Mouse (Mus musculus) Patski (cell line): Measurements from ENCODE around the gene Zfp706. TPM values are rescaled to one million over a fixed set of nuclear protein-coding genes. Genes with fewer than 3 reads are reported as not detected.

Experiments used
- ATAC-seq: fragments of 100-300 bp; one replicate; pipeline ENCODE4 v1.8.0; 2021
- CTCF ChIA-PET: fragments of 350-600 bp; sonication (Branson Sonifier 250); formaldehyde crosslinking; loops from one replicate; lab custom pipeline; 2022; ENCODE audit warnings: inconsistent platforms; lab: Charles Lee
- POLR2A ChIA-PET: fragments of 350-600 bp; sonication (Branson Sonifier 250); formaldehyde crosslinking; loops from one replicate; lab custom pipeline; 2022; ENCODE audit warnings: antibody characterized with exemption, inconsistent platforms; lab: Charles Lee
- DNase-seq: peaks from one replicate; pipeline ENCODE4 v3.0.0-alpha.2; 2011; ENCODE audit warnings: low read depth, low spot score
- H3K27me3 ChIP-seq: fragments of 371-371 bp; one replicate; pipeline ENCODE4 v1.5.1; 2021
- CTCF ChIP-seq: fragments of 100-300 bp; IDR thresholded peaks from one replicate; pipeline ENCODE4 v1.5.1; 2021
- in situ Hi-C: fragments of 300-500 bp; cut with MboI; formaldehyde crosslinking; loops from 3 replicates; pipeline ENCODE4 v1.11.1; 2018; ENCODE audit warnings: low pct_unique_long_range_greater_than_20kb, mixed read lengths
- polyA plus RNA-seq: library from polyadenylated mRNA; unstranded; gene quantifications from one replicate; pipeline ENCODE4 v1.2.3, GENCODE M21; 2021

Zfp706 gene
- polyA plus RNA-seq = 267 TPM

GRCm38 (mm10) chr15:37007233-37007958 is at the start of gene Zfp706:
Zfp706 (minus strand) TSS chr15:37007773.
- no peaks in the 10 kb centered on the region for H3K27me3 ChIP-seq
- ChIA-PET POLR2A (interaction anchor here (0.9 to 2.5 kb wide), 5 partner anchors 86 to 246 kb away, joined by 3 to 10 read pairs (median 5); no protein-coding TSS in a partner anchor), CTCF (interaction anchor here (1.5 to 2.6 kb wide), 3 partner anchors 26 to 224 kb away, joined by 4 to 8 read pairs (median 6); no protein-coding TSS in a partner anchor)
- in situ Hi-C loops = loop anchor here (5.0 kb wide), 1 partner anchor 225 kb away; no protein-coding TSS in a partner anchor
- DNase-seq = peak; percentile 53
- TF ChIP-seq CTCF = no peak
- peak; percentile 95 for ATAC-seq

DNA sequence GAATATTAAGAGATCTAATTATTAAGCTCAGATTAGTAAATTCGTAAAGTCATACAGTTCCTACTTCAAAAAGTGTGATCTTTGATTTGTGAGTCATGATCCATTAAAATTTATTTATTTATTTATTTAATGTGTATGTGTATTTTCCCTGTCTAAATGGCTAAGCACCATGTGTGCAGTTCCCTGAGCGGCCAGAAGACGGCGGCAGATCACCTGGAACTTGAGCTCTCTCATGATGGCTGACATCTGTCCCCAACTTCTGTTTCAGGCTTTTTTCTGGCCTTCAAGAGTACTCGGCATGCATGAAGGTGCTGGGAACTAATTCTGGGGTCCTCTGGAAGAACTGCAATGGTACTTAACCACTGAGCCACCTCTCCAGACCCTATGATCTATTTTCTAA is 47.0 kb upstream of the Zfp706 start:
- ATAC-seq (no peak), DNase-seq (no peak)
- in situ Hi-C loops = no loop called here
- no peak for TF ChIP-seq CTCF
- POLR2A ChIA-PET = no interaction called here
- no peaks in the 10 kb centered on the region for H3K27me3 ChIP-seq
- CTCF ChIA-PET = no interaction called here

GRCm38 (mm10) chr15:37053085-37053762 is 45.7 kb upstream of the Zfp706 start:
- no peak for TF ChIP-seq CTCF
- ChIA-PET CTCF (no interaction called here), POLR2A (no interaction called here)
- no peaks in the 10 kb centered on the region for H3K27me3 ChIP-seq
- ATAC-seq (no peak), DNase-seq (no peak)
- in situ Hi-C loops = no loop called here

DNA sequence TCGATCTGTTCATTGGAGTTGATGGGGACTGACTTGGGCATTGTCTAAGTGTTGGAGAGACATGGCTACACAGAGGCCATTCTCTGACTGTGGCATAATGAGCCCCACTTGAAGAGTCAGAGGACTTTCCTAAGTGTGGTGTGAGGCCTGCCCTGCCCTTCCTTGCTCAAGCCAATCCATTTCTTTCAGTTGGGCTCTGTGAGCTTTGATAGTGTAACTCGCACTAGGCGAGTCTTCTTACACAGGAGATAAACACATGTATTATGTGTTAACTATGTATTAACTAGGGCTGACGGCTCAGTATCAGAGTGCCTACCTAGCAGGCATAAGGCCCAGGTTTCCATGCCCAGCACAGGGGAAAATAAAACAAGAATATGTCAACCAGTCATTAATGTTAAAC is 39.8 kb upstream of the Zfp706 start:
- ChIA-PET CTCF (interaction anchor here (0.7 kb wide), 1 partner anchor 66 kb away, joined by 3 read pairs; no protein-coding TSS in a partner anchor), POLR2A (no interaction called here)
- no peak for TF ChIP-seq CTCF
- in situ Hi-C loops = no loop called here
- no peak for ATAC-seq
- no peaks in the 10 kb centered on the region for H3K27me3 ChIP-seq
- DNase-seq = no peak

DNA sequence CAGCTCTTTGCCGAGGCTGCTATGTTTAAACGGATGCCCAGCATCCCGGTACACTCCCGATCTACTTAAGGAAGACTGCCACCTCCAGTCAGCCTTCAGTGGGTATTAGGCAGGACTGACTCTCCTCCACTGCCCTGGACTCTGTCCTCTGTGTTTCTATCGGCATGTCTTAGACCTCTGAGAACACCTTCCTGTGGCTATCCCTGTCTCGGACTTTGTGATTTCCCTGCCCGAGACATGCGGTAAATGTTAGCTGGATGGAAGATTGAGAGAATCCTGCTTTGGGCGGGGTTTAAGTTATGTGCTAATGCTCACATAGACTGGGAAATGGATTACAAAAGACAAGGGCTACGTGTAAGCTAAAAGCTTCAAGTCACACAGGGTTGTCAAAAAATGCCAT is 39.0 kb upstream of the Zfp706 start:
- in situ Hi-C loops = no loop called here
- DNase-seq (no peak), ATAC-seq (no peak)
- ChIA-PET POLR2A (no interaction called here), CTCF (no interaction called here)
- no peak for TF ChIP-seq CTCF
- no peaks in the 10 kb centered on the region for H3K27me3 ChIP-seq

DNA sequence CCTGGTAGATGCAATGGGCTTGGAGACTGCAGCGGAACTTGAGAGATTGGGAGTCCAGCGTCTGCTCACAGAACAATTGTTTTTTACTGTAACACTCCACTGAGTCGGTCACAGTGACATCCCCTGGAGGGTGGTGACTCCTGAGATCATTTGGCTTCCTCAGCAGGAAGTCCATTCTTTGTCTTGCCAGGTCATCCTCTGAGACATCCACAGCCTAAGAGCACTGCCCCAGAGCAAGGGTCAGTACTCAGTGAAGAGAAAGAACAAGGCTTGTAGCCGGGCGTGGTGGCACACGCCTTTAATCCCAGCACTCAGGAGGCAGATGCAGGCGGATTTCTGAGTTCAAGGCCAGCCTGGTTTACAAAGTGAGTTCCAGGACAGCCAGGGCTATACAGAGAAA is 38.6 kb upstream of the Zfp706 start:
- ChIA-PET POLR2A (no interaction called here), CTCF (no interaction called here)
- in situ Hi-C loops = no loop called here
- DNase-seq (no peak), ATAC-seq (no peak)
- TF ChIP-seq CTCF = no peak
- no peaks in the 10 kb centered on the region for H3K27me3 ChIP-seq

DNA sequence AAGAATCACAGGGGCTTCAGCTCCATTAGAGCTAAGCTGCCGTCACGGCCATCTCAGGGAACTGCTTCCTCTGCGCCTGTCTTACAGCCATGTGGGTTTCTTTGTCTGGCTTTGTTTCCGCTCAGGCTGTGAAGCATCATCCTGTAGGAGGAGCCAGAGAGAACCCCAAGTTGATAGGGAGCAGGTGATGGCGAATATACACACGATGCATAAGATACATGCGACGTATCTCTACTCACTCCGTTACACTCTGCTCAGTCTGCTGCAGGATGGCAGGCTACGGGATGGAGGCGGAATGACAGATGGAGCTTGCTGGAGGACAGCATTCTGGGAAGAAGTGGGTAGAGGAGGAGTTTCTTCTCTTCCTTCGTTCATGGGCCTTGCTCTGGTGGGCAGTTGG is 37.9 kb upstream of the Zfp706 start:
- CTCF ChIA-PET = no interaction called here
- TF ChIP-seq CTCF = no peak
- POLR2A ChIA-PET = no interaction called here
- in situ Hi-C loops = no loop called here
- no peaks in the 10 kb centered on the region for H3K27me3 ChIP-seq
- DNase-seq (no peak), ATAC-seq (no peak)

GRCm38 (mm10) chr15:37042559-37042958 is 35.0 kb upstream of the Zfp706 start:
- in situ Hi-C loops = no loop called here
- ATAC-seq = no peak
- TF ChIP-seq CTCF = no peak
- ChIA-PET CTCF (interaction anchor here (0.9 kb wide), 1 partner anchor 18 kb away, joined by 3 read pairs; no protein-coding TSS in a partner anchor), POLR2A (no interaction called here)
- H3K27me3 ChIP-seq = no peaks in the 10 kb centered on the region
- DNase-seq = no peak

DNA sequence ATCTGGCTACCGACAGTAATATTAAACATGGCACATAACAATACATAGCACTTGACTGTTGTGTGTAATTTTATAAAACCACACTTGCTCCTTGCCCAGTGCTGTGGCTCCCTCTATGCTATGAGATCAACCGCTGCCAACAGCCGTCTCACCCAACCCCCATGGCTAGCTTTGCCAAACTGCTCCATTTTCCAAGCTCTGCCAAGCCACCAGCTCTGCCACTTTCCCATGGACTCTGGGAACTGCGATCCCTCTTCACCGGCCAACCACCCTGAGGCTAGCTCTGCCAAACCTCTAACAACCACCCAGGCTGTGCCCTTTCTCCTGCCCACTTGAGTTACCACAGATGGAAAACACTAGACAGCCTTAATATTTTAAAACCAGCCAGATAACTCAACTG is 33.6 kb upstream of the Zfp706 start:
- POLR2A ChIA-PET = interaction anchor here (0.7 kb wide), 1 partner anchor 94 kb away, joined by 3 read pairs; no protein-coding TSS in a partner anchor
- no peaks in the 10 kb centered on the region for H3K27me3 ChIP-seq
- TF ChIP-seq CTCF = no peak
- ATAC-seq = no peak
- no peak for DNase-seq
- in situ Hi-C loops = no loop called here
- CTCF ChIA-PET = no interaction called here

GRCm38 (mm10) chr15:37038666-37039065 is 31.1 kb upstream of the Zfp706 start:
- ChIA-PET CTCF (no interaction called here), POLR2A (no interaction called here)
- H3K27me3 ChIP-seq = no peaks in the 10 kb centered on the region
- in situ Hi-C loops = no loop called here
- ATAC-seq (no peak), DNase-seq (no peak)
- TF ChIP-seq CTCF = no peak

GRCm38 (mm10) chr15:37037704-37038103 is 30.1 kb upstream of the Zfp706 start:
- POLR2A ChIA-PET = no interaction called here
- no peak for TF ChIP-seq CTCF
- CTCF ChIA-PET = no interaction called here
- H3K27me3 ChIP-seq = no peaks in the 10 kb centered on the region
- in situ Hi-C loops = no loop called here
- ATAC-seq (no peak), DNase-seq (no peak)
